Mouse (Mus musculus): ENCODE results near the gene Ntn3. TPM values are rescaled to one million over a fixed set of nuclear protein-coding genes. Genes with fewer than 3 reads are reported as not detected.
A peak's percentile ranks its signal among the peaks of the same experiment; 100 is the strongest.

Ntn3 gene
- polyA plus RNA-seq, 2 experiments: 14.5 to 32.6 TPM

- no peak overlapping the region for H3K4me2 ChIP-seq (replicated peaks; ENCODE audit: low read depth, low read length, severe bottlenecking)
- TF ChIP-seq POLR2A (IDR thresholded peaks at IDR 0.05; ENCODE audit: borderline replicate concordance, extremely low read depth, insufficient read depth, insufficient read length): no peak
- ATAC-seq (ENCODE audit: low FRiP score, low read depth) (no peak), DNase-seq (ENCODE audit: low spot score) (no peak)
- no peaks in the 10 kb centered on the region for H3K27me3 ChIP-seq (ENCODE audit: control insufficient read depth, insufficient read depth, low read length)
- H3K27ac ChIP-seq (replicated peaks; ENCODE audit: low read depth, low read length): no peak overlapping the region
- WGBS: 64% methylated on average over 4 of the region's 4 CpGs
- 0 out of 2 replicates have a peak, but pooled peaks cover 10% of the 10 kb centered on the region for H3K36me3 ChIP-seq (ENCODE audit: control insufficient read depth, insufficient read depth, low read length)
- H3K4me3 ChIP-seq (replicated peaks; ENCODE audit: low read length): no peak overlapping the region
- no peaks in the 10 kb centered on the region for H3K4me1 ChIP-seq (ENCODE audit: control insufficient read depth, insufficient read depth, low read length)
- H3K9ac ChIP-seq (ENCODE audit: low read depth, low read length, severe bottlenecking): no peak overlapping the region
- H3K9me3 ChIP-seq (ENCODE audit: control insufficient read depth, low read length): no peaks in the 10 kb centered on the region
Measured at GRCm38 (mm10) chr17:24191481-24191880, 17.9 kb downstream of the Ntn3 start.

GRCm38 (mm10) chr17:24190934-24191333, 18.4 kb downstream of the Ntn3 start:
- Histone ChIP-seq H3K9me3 (ENCODE audit: control insufficient read depth, low read length) (no peaks in the 10 kb centered on the region), H3K4me3 (replicated peaks; ENCODE audit: low read length) (no peak overlapping the region), H3K27ac (replicated peaks; ENCODE audit: low read depth, low read length) (no peak overlapping the region), H3K9ac (ENCODE audit: low read depth, low read length, severe bottlenecking) (no peak overlapping the region), H3K4me2 (replicated peaks; ENCODE audit: low read depth, low read length, severe bottlenecking) (no peak overlapping the region), H3K27me3 (ENCODE audit: control insufficient read depth, insufficient read depth, low read length) (no peaks in the 10 kb centered on the region), H3K4me1 (ENCODE audit: control insufficient read depth, insufficient read depth, low read length) (no peaks in the 10 kb centered on the region), H3K36me3 (ENCODE audit: control insufficient read depth, insufficient read depth, low read length) (peaks cover 12% of the 10 kb centered on the region; the same call in 1 of the 2 replicates)
- WGBS: 76% methylated on average over 2 of the region's 2 CpGs
- no peak for TF ChIP-seq POLR2A (IDR thresholded peaks at IDR 0.05; ENCODE audit: borderline replicate concordance, extremely low read depth, insufficient read depth, insufficient read length)
- DNase-seq (ENCODE audit: low spot score): no peak
- no peak for ATAC-seq (ENCODE audit: low FRiP score, low read depth)

GRCm38 (mm10) chr17:24174259-24174658, 35.1 kb downstream of the Ntn3 start:
- H3K4me3 ChIP-seq (replicated peaks; ENCODE audit: low read length): no peak overlapping the region
- H3K36me3 ChIP-seq (ENCODE audit: control insufficient read depth, insufficient read depth, low read length): no peaks in the 10 kb centered on the region
- ATAC-seq (ENCODE audit: low FRiP score, low read depth): no peak
- 75% methylated on average over 3 of the region's 3 CpGs for WGBS
- H3K9ac ChIP-seq (ENCODE audit: low read depth, low read length, severe bottlenecking): no peak overlapping the region
- TF ChIP-seq POLR2A (IDR thresholded peaks at IDR 0.05; ENCODE audit: borderline replicate concordance, extremely low read depth, insufficient read depth, insufficient read length): no peak
- H3K27me3 ChIP-seq (ENCODE audit: control insufficient read depth, insufficient read depth, low read length): no peaks in the 10 kb centered on the region
- no peak overlapping the region for H3K4me2 ChIP-seq (replicated peaks; ENCODE audit: low read depth, low read length, severe bottlenecking)
- no peak for DNase-seq (ENCODE audit: low spot score)
- no peaks in the 10 kb centered on the region for H3K9me3 ChIP-seq (ENCODE audit: control insufficient read depth, low read length)
- peaks cover 4% of the 10 kb centered on the region; the same call in 1 of the 2 replicates for H3K4me1 ChIP-seq (ENCODE audit: control insufficient read depth, insufficient read depth, low read length)
- H3K27ac ChIP-seq (replicated peaks; ENCODE audit: low read depth, low read length): no peak overlapping the region

GRCm38 (mm10) chr17:24173423-24173822, 35.9 kb downstream of the Ntn3 start:
- no peak overlapping the region for H3K4me3 ChIP-seq (replicated peaks; ENCODE audit: low read length)
- H3K27ac ChIP-seq (replicated peaks; ENCODE audit: low read depth, low read length): no peak overlapping the region
- H3K9me3 ChIP-seq (ENCODE audit: control insufficient read depth, low read length): no peaks in the 10 kb centered on the region
- 6% methylated on average over 3 of the region's 3 CpGs for WGBS
- TF ChIP-seq POLR2A (IDR thresholded peaks at IDR 0.05; ENCODE audit: borderline replicate concordance, extremely low read depth, insufficient read depth, insufficient read length): no peak
- no peak for ATAC-seq (ENCODE audit: low FRiP score, low read depth)
- peaks cover 4% of the 10 kb centered on the region; the same call in 1 of the 2 replicates for H3K4me1 ChIP-seq (ENCODE audit: control insufficient read depth, insufficient read depth, low read length)
- DNase-seq (ENCODE audit: low spot score): peak; percentile 86
- no peaks in the 10 kb centered on the region for H3K27me3 ChIP-seq (ENCODE audit: control insufficient read depth, insufficient read depth, low read length)
- no peak overlapping the region for H3K4me2 ChIP-seq (replicated peaks; ENCODE audit: low read depth, low read length, severe bottlenecking)
- no peaks in the 10 kb centered on the region for H3K36me3 ChIP-seq (ENCODE audit: control insufficient read depth, insufficient read depth, low read length)
- H3K9ac ChIP-seq (ENCODE audit: low read depth, low read length, severe bottlenecking): no peak overlapping the region

GRCm38 (mm10) chr17:24171738-24172137, 37.6 kb downstream of the Ntn3 start:
- Histone ChIP-seq H3K36me3 (ENCODE audit: control insufficient read depth, insufficient read depth, low read length) (peaks cover 12% of the 10 kb centered on the region), H3K4me1 (ENCODE audit: control insufficient read depth, insufficient read depth, low read length) (peaks cover 15% of the 10 kb centered on the region), H3K9me3 (ENCODE audit: control insufficient read depth, low read length) (no peaks in the 10 kb centered on the region), H3K27ac (replicated peaks; ENCODE audit: low read depth, low read length) (no peak overlapping the region), H3K27me3 (ENCODE audit: control insufficient read depth, insufficient read depth, low read length) (no peaks in the 10 kb centered on the region), H3K9ac (ENCODE audit: low read depth, low read length, severe bottlenecking) (no peak overlapping the region), H3K4me2 (replicated peaks; ENCODE audit: low read depth, low read length, severe bottlenecking) (no peak overlapping the region), H3K4me3 (replicated peaks; ENCODE audit: low read length) (no peak overlapping the region)
- WGBS: 86% methylated on average over 4 of the region's 4 CpGs
- ATAC-seq (ENCODE audit: low FRiP score, low read depth) (no peak), DNase-seq (ENCODE audit: low spot score) (no peak)
- TF ChIP-seq POLR2A (IDR thresholded peaks at IDR 0.05; ENCODE audit: borderline replicate concordance, extremely low read depth, insufficient read depth, insufficient read length): no peak

- no peaks in the 10 kb centered on the region for H3K9me3 ChIP-seq (ENCODE audit: control insufficient read depth, low read length)
- ATAC-seq (ENCODE audit: low FRiP score, low read depth) (no peak), DNase-seq (ENCODE audit: low spot score) (no peak)
- no peaks in the 10 kb centered on the region for H3K27me3 ChIP-seq (ENCODE audit: control insufficient read depth, insufficient read depth, low read length)
- 81% methylated on average over 5 of the region's 5 CpGs for WGBS
- no peak for TF ChIP-seq POLR2A (IDR thresholded peaks at IDR 0.05; ENCODE audit: borderline replicate concordance, extremely low read depth, insufficient read depth, insufficient read length)
- H3K9ac ChIP-seq (ENCODE audit: low read depth, low read length, severe bottlenecking): no peak overlapping the region
- no peak overlapping the region for H3K4me2 ChIP-seq (replicated peaks; ENCODE audit: low read depth, low read length, severe bottlenecking)
- no peak overlapping the region for H3K4me3 ChIP-seq (replicated peaks; ENCODE audit: low read length)
- peaks cover 15% of the 10 kb centered on the region for H3K4me1 ChIP-seq (ENCODE audit: control insufficient read depth, insufficient read depth, low read length)
- peaks cover 16% of the 10 kb centered on the region for H3K36me3 ChIP-seq (ENCODE audit: control insufficient read depth, insufficient read depth, low read length)
- no peak overlapping the region for H3K27ac ChIP-seq (replicated peaks; ENCODE audit: low read depth, low read length)
Measured at GRCm38 (mm10) chr17:24170729-24171128, 38.6 kb downstream of the Ntn3 start.
